Mouse (Mus musculus) liver, embryonic 14.5 days (tissue): ENCODE measurements around the gene Gm44579.

Experiments
- CTCF ChIP-seq: IDR thresholded peaks from 2 replicates; pipeline ENCODE4 v1.5.1; 2016; ENCODE audit warnings: antibody characterized with exemption, low read depth, control low read depth
- EP300 ChIP-seq: IDR thresholded peaks from 2 replicates; pipeline ENCODE4 v1.6.1; 2016; ENCODE audit warnings: antibody characterized with exemption, low read depth

DNA sequence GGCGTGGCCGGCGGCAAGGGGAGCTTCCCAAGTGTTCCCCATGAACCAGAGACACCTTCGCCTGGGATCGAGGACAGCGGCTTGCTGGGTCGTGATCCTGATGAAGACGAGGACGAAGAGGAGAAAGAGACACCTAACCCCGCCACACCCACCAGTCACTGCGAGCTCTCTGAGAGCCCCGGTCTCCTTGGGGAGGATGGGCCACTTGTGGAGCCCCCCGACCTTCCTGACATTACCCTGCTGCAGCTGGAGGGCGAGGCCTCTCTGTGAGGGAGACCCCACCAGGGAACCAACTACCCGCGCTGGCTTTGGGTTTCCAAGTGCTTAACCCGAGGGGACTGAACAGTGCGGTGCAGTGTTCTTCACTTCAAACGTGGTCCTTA, 52.2 kb downstream of the Gm44579 start:
- no peak for TF ChIP-seq CTCF
- no peak for TF ChIP-seq EP300
